Mouse (Mus musculus): ENCODE data around the gene 9830107B12Rik. TPM values are rescaled to one million over a fixed set of nuclear protein-coding genes. Genes with fewer than 3 reads are reported as not detected.

9830107B12Rik gene
- polyA plus RNA-seq, 1 experiment: not detected

DNA sequence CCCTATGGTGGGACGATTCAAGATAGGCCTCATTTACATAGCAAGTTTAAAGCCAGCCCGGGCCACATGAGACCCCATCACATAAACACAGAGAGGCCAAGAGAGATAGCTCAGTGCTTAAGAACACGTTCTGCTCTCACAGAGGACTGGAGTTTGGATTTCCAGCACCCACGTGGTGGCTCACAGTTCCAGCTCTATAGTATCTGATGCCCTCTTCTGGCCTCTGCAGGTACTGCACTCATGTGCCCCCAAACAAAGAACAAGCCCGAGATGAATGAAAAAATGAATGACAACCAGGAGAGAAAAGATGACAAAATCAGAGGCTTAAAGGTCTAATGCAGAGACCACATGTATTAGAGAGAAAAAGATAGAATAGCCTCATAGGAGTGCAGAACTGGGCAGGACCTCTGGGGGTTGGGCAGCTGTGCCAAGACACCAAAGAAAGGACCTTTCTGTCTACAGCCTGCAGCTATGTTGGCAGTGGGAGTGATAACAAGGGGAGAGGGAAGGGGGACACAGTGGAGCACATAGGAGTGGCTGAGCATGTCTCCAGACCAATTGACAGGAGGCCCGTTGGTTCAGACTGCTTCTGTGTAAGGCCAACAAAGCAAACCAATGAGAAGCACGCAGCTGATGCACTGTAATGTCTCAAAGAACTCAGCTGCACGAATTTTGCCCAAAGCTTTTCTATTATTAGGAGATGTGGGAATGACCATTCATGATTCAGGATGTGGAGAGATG lies 35.4 kb downstream of the 9830107B12Rik start:
- Histone ChIP-seq H3K9me3 (ENCODE audit: control insufficient read depth, low read length) (peaks cover 8% of the 10 kb centered on the region; the same call in 1 of the 2 replicates), H3K27me3 (ENCODE audit: control insufficient read depth) (no peaks in the 10 kb centered on the region), H3K4me1 (ENCODE audit: control insufficient read depth) (no peaks in the 10 kb centered on the region), H3K4me3 (replicated peaks) (no peak overlapping the region), H3K36me3 (ENCODE audit: control insufficient read depth) (no peaks in the 10 kb centered on the region)
- TF ChIP-seq TAL1 (IDR thresholded peaks at IDR 0.05; ENCODE audit: low read length) (no peak), GATA1 (IDR thresholded peaks at IDR 0.05; ENCODE audit: low read length) (no peak)

DNA sequence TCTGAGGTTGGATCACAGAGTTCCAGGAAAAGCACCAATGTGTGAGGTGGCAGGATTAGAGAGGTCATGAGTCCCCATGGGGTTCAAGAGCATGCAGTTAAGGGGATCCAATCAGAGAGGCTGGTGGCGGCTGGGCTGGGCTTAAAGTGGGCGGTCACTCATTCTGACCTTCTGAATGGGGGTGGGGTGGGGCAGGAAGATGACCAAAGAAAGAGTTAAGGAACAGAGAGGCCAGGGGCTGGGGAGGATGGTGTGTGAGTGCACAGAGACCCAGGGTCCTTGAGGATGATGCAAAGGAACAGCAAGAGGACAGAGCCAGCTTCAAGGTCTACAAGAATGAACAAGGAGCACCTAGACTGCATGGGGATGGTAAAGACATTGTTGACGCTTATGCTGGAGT lies 37.5 kb downstream of the 9830107B12Rik start:
- Histone ChIP-seq H3K9me3 (ENCODE audit: control insufficient read depth, low read length) (peaks cover 4% of the 10 kb centered on the region; the same call in 1 of the 2 replicates), H3K4me1 (ENCODE audit: control insufficient read depth) (no peaks in the 10 kb centered on the region), H3K4me3 (replicated peaks) (no peak overlapping the region), H3K36me3 (ENCODE audit: control insufficient read depth) (no peaks in the 10 kb centered on the region), H3K27me3 (ENCODE audit: control insufficient read depth) (no peaks in the 10 kb centered on the region)
- TF ChIP-seq TAL1 (IDR thresholded peaks at IDR 0.05; ENCODE audit: low read length) (no peak), GATA1 (IDR thresholded peaks at IDR 0.05; ENCODE audit: low read length) (no peak)

DNA sequence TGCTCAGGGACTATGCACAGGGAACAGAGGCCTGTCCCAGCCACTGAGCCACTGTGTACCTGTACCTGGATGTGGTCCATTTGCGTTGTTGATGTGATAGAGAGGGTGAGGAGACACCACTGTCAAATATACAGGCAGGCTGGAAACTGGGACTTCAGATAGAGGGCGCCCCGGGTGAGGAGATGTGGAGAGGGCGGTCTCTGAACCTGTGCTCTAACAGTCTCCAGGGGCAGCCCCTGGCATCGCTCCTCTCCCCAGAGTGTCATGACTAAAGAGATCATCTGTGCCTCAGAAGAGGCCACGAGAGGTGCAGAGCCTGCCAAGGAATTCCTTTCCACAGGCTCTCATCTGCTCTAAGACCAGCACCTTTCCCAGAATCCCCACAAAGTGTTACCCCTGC lies 38.2 kb downstream of the 9830107B12Rik start:
- no peaks in the 10 kb centered on the region for H3K36me3 ChIP-seq (ENCODE audit: control insufficient read depth)
- TF ChIP-seq GATA1 (IDR thresholded peaks at IDR 0.05; ENCODE audit: low read length) (no peak), TAL1 (IDR thresholded peaks at IDR 0.05; ENCODE audit: low read length) (no peak)
- no peak overlapping the region for H3K4me3 ChIP-seq (replicated peaks)

DNA sequence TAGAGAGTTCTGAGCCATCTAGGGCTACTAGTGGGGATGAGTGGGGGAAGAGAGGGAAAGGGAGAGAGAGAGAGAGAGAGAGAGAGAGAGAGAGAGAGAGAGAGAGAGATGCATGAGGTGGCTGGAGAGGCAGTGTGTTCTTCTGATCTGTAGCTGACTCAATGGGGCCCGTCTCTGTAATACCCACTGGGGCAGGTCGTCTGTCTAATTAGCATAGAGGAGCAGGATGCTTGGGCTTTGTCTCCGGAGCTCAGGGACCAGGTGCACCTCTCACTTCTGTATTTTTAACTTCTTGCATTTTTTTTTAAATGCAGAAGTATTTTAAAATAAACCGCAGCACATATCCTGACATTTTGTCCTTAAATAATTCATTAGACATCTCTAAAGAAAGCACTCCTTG lies 38.7 kb downstream of the 9830107B12Rik start:
- Histone ChIP-seq H3K36me3 (ENCODE audit: control insufficient read depth) (no peaks in the 10 kb centered on the region), H3K4me3 (replicated peaks) (no peak overlapping the region), H3K27me3 (ENCODE audit: control insufficient read depth) (no peaks in the 10 kb centered on the region), H3K4me1 (ENCODE audit: control insufficient read depth) (no peaks in the 10 kb centered on the region), H3K9me3 (ENCODE audit: control insufficient read depth, low read length) (no peaks in the 10 kb centered on the region)
- TF ChIP-seq TAL1 (IDR thresholded peaks at IDR 0.05; ENCODE audit: low read length): no peak
- no peak for TF ChIP-seq GATA1 (IDR thresholded peaks at IDR 0.05; ENCODE audit: low read length)

More for the DNA sequence above, 38.2 kb downstream of the 9830107B12Rik start:
- Histone ChIP-seq H3K27me3 (ENCODE audit: control insufficient read depth) (no peaks in the 10 kb centered on the region), H3K9me3 (ENCODE audit: control insufficient read depth, low read length) (no peaks in the 10 kb centered on the region), H3K4me1 (ENCODE audit: control insufficient read depth) (no peaks in the 10 kb centered on the region)

DNA sequence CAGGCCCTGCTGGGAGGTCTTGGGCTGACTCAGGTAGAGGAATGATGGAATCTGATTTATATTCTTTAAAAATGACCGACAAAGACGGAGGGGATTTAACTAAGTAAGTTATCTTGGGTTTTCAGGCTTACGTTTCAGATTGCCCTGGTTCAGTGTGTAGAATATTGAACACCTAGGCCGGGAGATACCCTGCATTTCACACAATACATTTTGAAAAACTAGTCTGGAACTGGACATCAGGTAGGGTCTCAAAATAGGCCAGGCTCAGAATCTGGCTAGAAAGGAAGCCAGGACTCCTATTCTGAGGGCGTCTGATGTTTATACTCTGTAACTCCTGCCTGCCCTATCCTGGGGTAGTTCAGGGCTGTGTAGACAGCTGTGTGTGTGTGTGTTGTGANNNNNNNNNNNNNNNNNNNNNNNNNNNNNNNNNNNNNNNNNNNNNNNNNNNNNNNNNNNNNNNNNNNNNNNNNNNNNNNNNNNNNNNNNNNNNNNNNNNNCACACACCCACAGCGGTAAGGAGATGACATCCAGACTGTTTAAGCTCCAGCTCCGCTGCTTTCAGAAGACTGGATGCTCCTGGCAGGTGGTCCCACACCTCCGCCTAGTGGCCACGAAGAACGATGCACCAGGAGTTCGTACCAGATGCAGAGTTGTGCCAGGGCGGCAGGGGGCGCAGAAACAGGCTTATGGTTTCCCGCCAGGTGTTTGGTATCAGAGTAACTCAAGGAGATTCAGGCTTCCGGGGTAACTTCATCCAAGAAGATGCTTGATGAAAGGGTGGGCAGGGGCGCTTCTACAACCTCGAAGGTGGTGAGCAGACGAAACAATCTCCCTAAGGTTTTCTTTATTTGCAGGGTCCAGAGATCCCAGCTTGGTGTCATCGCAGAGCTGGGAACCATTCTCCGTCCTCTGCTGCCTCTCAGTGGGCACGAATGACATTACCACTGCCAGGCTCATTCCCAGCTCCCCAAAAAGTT lies 45.3 kb downstream of the 9830107B12Rik start:
- TF ChIP-seq TAL1 (IDR thresholded peaks at IDR 0.05; ENCODE audit: low read length): no peak
- TF ChIP-seq GATA1 (IDR thresholded peaks at IDR 0.05; ENCODE audit: low read length): no peak
- Histone ChIP-seq H3K4me1 (ENCODE audit: control insufficient read depth) (no peaks in the 10 kb centered on the region), H3K9me3 (ENCODE audit: control insufficient read depth, low read length) (peaks cover 2% of the 10 kb centered on the region; the same call in 1 of the 2 replicates), H3K4me3 (replicated peaks) (no peak overlapping the region), H3K27me3 (ENCODE audit: control insufficient read depth) (peaks cover 48% of the 10 kb centered on the region), H3K36me3 (ENCODE audit: control insufficient read depth) (no peaks in the 10 kb centered on the region)

DNA sequence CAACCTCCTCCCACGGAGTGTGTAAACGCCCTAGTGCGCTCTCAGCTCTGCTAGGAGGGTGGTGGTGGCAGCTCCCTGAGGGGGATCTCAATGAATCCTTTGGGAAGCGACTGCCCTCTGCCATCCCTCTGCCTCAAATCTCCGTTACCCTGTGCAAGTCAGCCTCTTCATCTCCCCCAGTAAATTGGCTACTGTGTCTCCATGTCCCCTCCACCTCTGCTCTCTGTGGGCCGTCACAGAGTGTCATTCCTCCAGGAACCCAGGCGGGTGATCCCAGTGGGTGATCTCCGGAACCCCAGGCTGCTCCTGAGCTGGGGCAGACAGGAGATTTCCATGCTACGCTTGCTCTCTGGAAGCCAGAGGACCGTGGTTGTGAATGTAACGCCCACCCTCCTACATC lies 46.8 kb downstream of the 9830107B12Rik start:
- no peak overlapping the region for H3K4me3 ChIP-seq (replicated peaks)
- no peaks in the 10 kb centered on the region for H3K36me3 ChIP-seq (ENCODE audit: control insufficient read depth)
- H3K4me1 ChIP-seq (ENCODE audit: control insufficient read depth): no peaks in the 10 kb centered on the region
- peaks cover 2% of the 10 kb centered on the region; the same call in 1 of the 2 replicates for H3K9me3 ChIP-seq (ENCODE audit: control insufficient read depth, low read length)
- H3K27me3 ChIP-seq (ENCODE audit: control insufficient read depth): peaks cover 62% of the 10 kb centered on the region
- no peak for TF ChIP-seq TAL1 (IDR thresholded peaks at IDR 0.05; ENCODE audit: low read length)
- no peak for TF ChIP-seq GATA1 (IDR thresholded peaks at IDR 0.05; ENCODE audit: low read length)

DNA sequence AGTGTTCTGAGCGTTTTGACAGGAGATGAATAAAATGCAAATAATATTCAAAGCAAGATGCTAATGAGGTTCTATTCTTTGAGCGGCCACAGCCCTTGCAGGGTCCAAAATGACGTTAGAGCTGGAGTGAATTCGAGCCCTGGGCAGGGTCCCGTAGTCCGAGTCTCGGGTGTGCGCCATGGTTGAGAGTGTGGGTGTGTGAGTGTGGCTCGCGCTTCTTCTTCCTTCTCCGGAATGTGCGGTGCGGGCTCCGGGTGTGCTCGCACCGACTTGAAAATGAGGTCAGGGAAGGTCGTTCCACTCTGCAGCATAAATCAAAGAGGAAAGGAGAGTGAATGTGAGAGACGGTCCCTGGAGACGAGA lies 47.6 kb downstream of the 9830107B12Rik start:
- Histone ChIP-seq H3K36me3 (ENCODE audit: control insufficient read depth) (no peaks in the 10 kb centered on the region), H3K4me3 (replicated peaks) (no peak overlapping the region), H3K4me1 (ENCODE audit: control insufficient read depth) (no peaks in the 10 kb centered on the region), H3K9me3 (ENCODE audit: control insufficient read depth, low read length) (peaks cover 5% of the 10 kb centered on the region), H3K27me3 (ENCODE audit: control insufficient read depth) (peaks cover 70% of the 10 kb centered on the region)
- no peak for TF ChIP-seq TAL1 (IDR thresholded peaks at IDR 0.05; ENCODE audit: low read length)
- TF ChIP-seq GATA1 (IDR thresholded peaks at IDR 0.05; ENCODE audit: low read length): no peak

DNA sequence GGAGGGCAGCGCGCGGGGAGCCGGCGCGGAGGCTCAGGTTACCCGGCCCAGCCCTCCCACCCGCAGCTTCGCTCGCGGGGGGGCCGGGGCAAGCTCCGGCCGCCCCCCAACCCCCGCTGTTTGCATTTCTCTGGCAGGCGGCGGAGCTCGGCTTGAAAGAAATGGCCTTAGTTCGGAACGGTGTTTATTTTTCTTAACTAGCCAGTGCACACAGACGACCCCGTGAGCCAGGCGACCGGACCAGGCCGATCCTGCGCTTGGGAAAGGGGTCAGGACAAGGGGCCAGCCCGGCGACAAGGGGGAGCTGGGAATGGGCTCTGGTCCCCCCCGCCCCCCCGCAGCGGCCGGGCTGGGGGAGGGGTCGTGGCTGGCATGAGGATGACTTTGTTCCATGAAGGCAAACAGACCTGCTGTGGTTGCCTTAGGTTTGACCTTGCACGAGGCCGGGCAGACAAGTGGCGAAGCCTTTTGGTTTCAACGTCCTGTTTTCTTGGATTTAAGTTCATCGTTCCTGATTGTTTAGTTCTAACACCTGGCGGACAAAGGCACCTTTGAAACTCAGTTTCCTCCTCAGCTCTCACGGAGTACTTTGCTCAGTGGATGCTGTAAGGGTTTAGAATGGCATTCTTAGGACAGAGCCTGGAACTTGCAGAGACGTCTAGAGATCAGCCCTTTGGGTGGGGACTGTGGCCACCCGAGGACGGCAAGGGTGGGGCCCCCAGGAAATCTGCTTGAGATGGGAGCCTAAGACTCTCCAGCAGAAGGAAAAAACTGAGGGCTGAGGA lies 48.1 kb downstream of the 9830107B12Rik start:
- Histone ChIP-seq H3K4me3 (replicated peaks) (no peak overlapping the region), H3K36me3 (ENCODE audit: control insufficient read depth) (no peaks in the 10 kb centered on the region), H3K4me1 (ENCODE audit: control insufficient read depth) (no peaks in the 10 kb centered on the region), H3K27me3 (ENCODE audit: control insufficient read depth) (peaks cover 74% of the 10 kb centered on the region), H3K9me3 (ENCODE audit: control insufficient read depth, low read length) (peaks cover 6% of the 10 kb centered on the region)
- TF ChIP-seq TAL1 (IDR thresholded peaks at IDR 0.05; ENCODE audit: low read length) (no peak), GATA1 (IDR thresholded peaks at IDR 0.05; ENCODE audit: low read length) (no peak)

Measured in erythroblast, embryonic 14.5 days (primary cell).